Mouse (Mus musculus): ENCODE data around the gene Mrm1. TPM values are rescaled to one million over a fixed set of nuclear protein-coding genes. Genes with fewer than 3 reads are reported as not detected.

The Mrm1 gene
- total RNA-seq, 2 experiments from 2014 or later, result 8.5 to 16.7 TPM

DNA sequence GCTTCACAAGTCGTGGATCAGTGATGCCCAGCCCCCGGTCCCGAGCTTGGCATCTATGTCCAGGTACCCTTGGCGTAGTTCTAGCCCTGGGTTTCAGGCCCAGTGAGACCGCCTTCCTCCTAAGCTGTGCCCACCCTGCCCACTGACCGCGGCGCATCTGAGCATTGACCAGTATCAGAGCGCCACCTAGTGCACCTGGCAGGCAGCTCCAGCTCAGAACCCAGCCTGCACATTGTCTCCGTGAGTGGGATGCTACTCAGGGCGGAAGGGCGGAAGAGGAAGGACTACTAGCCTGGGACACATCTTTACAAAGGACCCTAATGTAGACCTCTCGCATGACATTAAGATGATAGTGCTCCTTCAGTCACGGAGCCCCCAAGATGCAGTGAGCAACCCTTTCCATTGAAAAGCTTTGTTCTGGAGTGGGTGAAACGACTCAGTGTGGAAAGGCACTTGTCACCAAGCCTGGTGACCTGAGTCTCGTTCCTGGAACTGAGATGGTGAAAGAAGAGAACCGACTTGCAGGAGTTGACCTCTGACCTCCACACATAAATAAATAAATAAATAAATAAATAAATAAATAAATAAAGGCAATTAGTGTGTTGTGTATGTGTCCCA lies 24.7 kb downstream of the Mrm1 start:
- TF ChIP-seq CTCF (conservative IDR thresholded peaks at IDR 0.05), result peak; percentile 95
- DNase-seq (ENCODE audit: low spot score in 2 of 2), result peak; percentile 69 to 83
- Histone ChIP-seq H3K27ac (no peak overlapping the region), H3K4me3 (peak overlapping the region; percentile 35)

DNA sequence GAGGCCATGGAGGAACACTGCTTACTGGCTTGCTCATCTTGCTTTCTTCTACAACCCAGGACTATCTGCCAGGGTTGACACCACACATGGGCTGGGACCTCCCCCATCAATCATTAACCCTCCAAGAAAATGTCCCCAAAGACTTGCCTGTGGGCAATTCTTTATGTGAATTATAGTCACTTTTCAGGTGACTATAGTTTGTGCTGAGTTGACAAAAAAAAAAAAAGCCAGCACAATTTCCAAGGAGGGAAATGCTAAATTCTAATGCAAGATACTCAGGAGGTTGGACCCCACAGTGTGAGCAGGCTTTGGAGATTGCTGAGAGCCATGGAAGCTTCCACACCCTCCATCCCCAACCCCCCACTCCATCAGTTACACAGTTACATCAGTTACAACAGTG lies 25.8 kb downstream of the Mrm1 start:
- TF ChIP-seq CTCF (conservative IDR thresholded peaks at IDR 0.05), result no peak
- no peak overlapping the region for H3K27ac ChIP-seq
- H3K4me3 ChIP-seq, result no peak overlapping the region
- no peak for DNase-seq (ENCODE audit: low spot score in 2 of 2)

GRCm38 (mm10) chr11:84790383-84790782 lies 28.9 kb downstream of the Mrm1 start:
- no peak for TF ChIP-seq CTCF (conservative IDR thresholded peaks at IDR 0.05)
- DNase-seq (ENCODE audit: low spot score in 2 of 2), result no peak
- Histone ChIP-seq H3K4me3 (no peak overlapping the region), H3K27ac (no peak overlapping the region)

GRCm38 (mm10) chr11:84780143-84780870 lies 39.0 kb downstream of the Mrm1 start:
- DNase-seq (ENCODE audit: low spot score in 2 of 2), result no peak
- Histone ChIP-seq H3K27ac (no peak overlapping the region), H3K4me3 (no peak overlapping the region)
- TF ChIP-seq CTCF (conservative IDR thresholded peaks at IDR 0.05), result no peak

DNA sequence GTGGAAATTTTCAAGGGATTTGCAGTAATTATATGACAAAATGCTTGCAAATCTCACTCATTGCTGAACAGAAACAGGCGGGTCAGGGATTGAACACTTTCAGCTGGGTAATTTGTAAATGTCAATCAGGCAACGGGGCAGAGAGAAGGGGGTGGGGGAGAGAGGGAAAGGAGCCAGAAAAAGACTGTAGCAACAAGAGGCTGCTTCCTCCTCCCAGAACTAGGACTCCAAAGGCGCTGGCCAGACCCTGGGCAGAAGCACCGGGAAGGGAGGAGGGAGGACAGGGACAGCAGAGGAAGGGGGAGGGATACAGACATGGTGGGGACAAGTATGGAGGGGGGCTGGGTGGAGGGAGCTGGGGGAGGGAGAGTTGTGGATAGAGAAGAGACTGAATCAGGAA lies 43.8 kb downstream of the Mrm1 start:
- no peak overlapping the region for H3K27ac ChIP-seq
- no peak for TF ChIP-seq CTCF (conservative IDR thresholded peaks at IDR 0.05)
- H3K4me3 ChIP-seq, result no peak overlapping the region
- DNase-seq (ENCODE audit: low spot score in 2 of 2), result no peak

DNA sequence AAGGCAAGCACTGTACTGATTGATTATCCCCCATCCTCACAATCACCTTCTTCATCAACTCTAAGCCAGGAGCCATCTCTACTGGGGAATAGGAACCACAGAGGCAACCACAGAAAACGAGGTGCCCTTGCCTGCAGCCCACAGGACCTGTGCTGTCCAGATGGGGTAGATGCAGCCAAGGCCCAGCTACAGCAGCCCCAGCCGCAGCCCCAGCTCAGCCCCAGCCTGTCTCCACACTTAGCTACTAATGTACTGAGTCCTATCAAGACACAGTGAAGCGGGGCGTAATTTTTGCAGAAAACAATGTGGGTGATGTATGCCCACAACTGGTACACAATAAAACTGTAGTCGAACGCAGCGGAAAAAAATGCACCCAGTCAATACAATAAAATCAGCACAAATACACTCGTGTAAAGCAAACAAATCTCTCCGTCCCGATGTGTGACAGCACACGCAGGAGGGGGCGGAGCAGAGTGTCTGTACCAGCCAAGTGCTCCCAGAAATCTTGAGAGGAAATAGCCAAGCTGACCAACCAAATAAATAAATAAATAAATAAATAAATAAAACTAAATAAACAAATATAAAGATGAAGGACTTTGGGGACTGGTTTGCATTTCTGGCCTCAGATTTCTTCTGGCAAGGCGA lies 44.3 kb downstream of the Mrm1 start:
- TF ChIP-seq CTCF (conservative IDR thresholded peaks at IDR 0.05), result no peak
- Histone ChIP-seq H3K4me3 (no peak overlapping the region), H3K27ac (no peak overlapping the region)
- DNase-seq (ENCODE audit: low spot score in 2 of 2), result no peak

- no peak for TF ChIP-seq CTCF (conservative IDR thresholded peaks at IDR 0.05)
- no peak overlapping the region for H3K4me3 ChIP-seq
- DNase-seq (ENCODE audit: low spot score in 2 of 2), result no peak
- H3K27ac ChIP-seq, result no peak overlapping the region
These were observed 51.4 kb downstream of the Mrm1 start for GRCm38 (mm10) chr11:84767898-84768297.

DNA sequence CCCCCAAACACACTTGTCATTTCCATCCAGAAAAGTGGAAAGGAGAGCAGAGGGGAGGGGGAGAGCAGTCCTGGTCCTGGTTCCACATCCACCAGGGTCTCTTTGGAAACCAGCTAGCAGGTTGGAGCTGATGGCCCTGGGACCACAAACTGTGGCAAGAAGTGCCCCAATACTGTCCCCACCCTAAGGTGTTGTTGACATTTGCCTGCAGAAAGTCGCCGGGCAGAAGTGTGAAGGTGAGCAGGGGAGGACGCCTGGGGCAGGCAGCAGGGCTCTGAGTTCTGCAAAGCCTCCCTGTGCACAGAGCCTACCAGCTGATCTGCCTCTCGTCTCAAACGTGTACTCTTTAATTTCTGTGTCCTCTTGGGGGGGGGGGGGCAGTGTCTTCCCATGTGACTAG lies 54.2 kb downstream of the Mrm1 start:
- no peak overlapping the region for H3K27ac ChIP-seq
- TF ChIP-seq CTCF (conservative IDR thresholded peaks at IDR 0.05), result no peak

DNA sequence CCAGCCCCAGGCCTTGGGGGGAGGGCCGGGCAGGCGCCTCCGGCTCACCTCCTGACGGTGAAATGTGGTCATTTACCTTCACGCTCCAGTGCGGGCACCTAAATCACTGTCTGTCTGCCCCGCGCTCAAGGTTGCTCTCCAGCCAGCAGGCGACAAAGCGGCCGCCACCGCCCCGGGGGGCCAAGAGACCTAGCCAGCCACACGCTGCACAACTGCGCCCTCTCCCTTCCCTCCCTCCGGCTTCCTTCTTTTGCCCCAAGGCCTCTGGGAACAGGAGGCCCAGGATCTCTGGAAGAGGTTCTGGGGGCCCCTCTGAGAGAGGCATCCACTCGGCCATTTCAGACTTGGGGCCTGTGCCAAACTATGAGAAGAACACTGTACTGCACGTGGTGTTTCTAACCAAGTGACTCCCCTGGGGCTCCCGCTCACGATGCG lies 54.8 kb downstream of the Mrm1 start:
- DNase-seq (ENCODE audit: low spot score in 2 of 2), result no peak
- TF ChIP-seq CTCF (conservative IDR thresholded peaks at IDR 0.05), result no peak
- Histone ChIP-seq H3K4me3 (no peak overlapping the region), H3K27ac (no peak overlapping the region)

More for the DNA sequence above, 54.2 kb downstream of the Mrm1 start:
- DNase-seq (ENCODE audit: low spot score in 2 of 2), result no peak
- no peak overlapping the region for H3K4me3 ChIP-seq

- no peak for TF ChIP-seq CTCF (conservative IDR thresholded peaks at IDR 0.05)
- Histone ChIP-seq H3K4me3 (no peak overlapping the region), H3K27ac (no peak overlapping the region)
- DNase-seq (ENCODE audit: low spot score in 2 of 2), result no peak
These were observed 55.2 kb downstream of the Mrm1 start for GRCm38 (mm10) chr11:84764116-84764515.

Other genes with a start within 250 kb of the Mrm1 start
- gene Dhrs11, start 9.5 kb upstream of the Mrm1 start, total RNA-seq (2021), result 1 to 10 TPM; 6.2 TPM
- gene Ggnbp2, start 51.3 kb upstream of the Mrm1 start, total RNA-seq (2021), result 10 to 100 TPM; 87.7 to 92.2 TPM
- gene Myo19, start 60.6 kb upstream of the Mrm1 start, total RNA-seq (2021), result 10 to 100 TPM in 1 of 2 experiments, 1 to 10 TPM in 1; 8.9 to 11.5 TPM
- 1 to 10 TPM; 7.4 to 7.5 TPM for gene Pigw, start 60.8 kb upstream of the Mrm1 start, total RNA-seq (2021)
- gene Znhit3, start 96.9 kb upstream of the Mrm1 start, total RNA-seq (2021), result 10 to 100 TPM; 30.7 to 32.1 TPM
- 10 to 100 TPM; 67.0 to 73.9 TPM for gene Car4, start 138.3 kb upstream of the Mrm1 start, total RNA-seq (2021)